Mouse (Mus musculus) liver, adult 2 months (tissue): Measurements from ENCODE around the gene Ddx19b. TPM values are rescaled to one million over a fixed set of nuclear protein-coding genes. Genes with fewer than 3 reads are reported as not detected.

Experiments
- DNase-seq: peaks from one replicate; pipeline ENCODE4 v3.0.0-alpha.2; 2011; ENCODE audit warnings: low read depth, low spot score; ENCODE audit errors: extremely low read depth
- H3K27ac ChIP-seq: fragments of 200-500 bp; replicated peaks from 2 replicates; pipeline ENCODE4 v1.5.1; 2012; ENCODE audit warnings: low read depth, mild to moderate bottlenecking, control low read depth, inconsistent platforms, low read length; ENCODE audit not compliant: insufficient read depth
- H3K27me3 ChIP-seq: fragments of 200-500 bp; 2 replicates; pipeline ENCODE4 v1.6.1; 2012; ENCODE audit warnings: mild to moderate bottlenecking, moderate library complexity, low read length, inconsistent platforms; ENCODE audit not compliant: control insufficient read depth, insufficient read depth
- H3K36me3 ChIP-seq: fragments of 200-500 bp; 2 replicates; pipeline ENCODE4 v1.6.1; 2012; ENCODE audit warnings: low read length, inconsistent platforms; ENCODE audit not compliant: control insufficient read depth, insufficient read depth
- H3K4me1 ChIP-seq: fragments of 200-500 bp; 2 replicates; pipeline ENCODE4 v1.6.1; 2011; ENCODE audit warnings: low read length; ENCODE audit not compliant: control insufficient read depth, insufficient read depth
- H3K4me3 ChIP-seq: fragments of 200-500 bp; 2 replicates; pipeline ENCODE4 v1.5.1; 2011; ENCODE audit warnings: low read depth, mild to moderate bottlenecking, control low read depth, low read length, moderate library complexity; ENCODE audit not compliant: insufficient read depth
- H3K79me2 ChIP-seq: fragments of 200-500 bp; 2 replicates; pipeline ENCODE4 v1.6.1; 2012; ENCODE audit warnings: inconsistent platforms, mild to moderate bottlenecking, low read length, moderate library complexity; ENCODE audit not compliant: control insufficient read depth, insufficient read depth
- H3K9ac ChIP-seq: fragments of 200-500 bp; 2 replicates; pipeline ENCODE4 v1.6.1; 2012; ENCODE audit warnings: low read depth, mild to moderate bottlenecking, control low read depth, inconsistent platforms, low read length
- CTCF ChIP-seq: fragments of 200-500 bp; IDR thresholded peaks from 2 replicates; pipeline ENCODE4 v1.5.1; 2011; ENCODE audit warnings: low read depth, low read length, control low read depth
- POLR2A ChIP-seq: fragments of 200-500 bp; IDR thresholded peaks from 2 replicates; pipeline ENCODE4 v1.6.1; 2011; ENCODE audit warnings: low read length, control low read depth; ENCODE audit not compliant: insufficient read depth; ENCODE audit errors: extremely low read depth
- WGBS: fragments of 180-500 bp; shearing (Covaris S2); methylation state at CpG from one replicate; pipeline ENCODE4 v1.1.7; 2018; 5-methylcytosine and 5-hydroxymethylcytosine counted together
- polyA plus RNA-seq: library from polyadenylated mRNA; depleted of rRNA; stranded (reverse); fragments of >200 nt; gene quantifications from 2 replicates; pipeline ENCODE4 v1.2.3, GENCODE M21; 2012
- total RNA-seq: library from RNA; depleted of rRNA; stranded (reverse); fragments of >200 nt; gene quantifications from 2 replicates; pipeline ENCODE4 v1.2.3, GENCODE M21; 2014

Gene Ddx19b
- total and polyA plus RNA-seq, 2 experiments, result 3.4 to 5.8 TPM

DNA sequence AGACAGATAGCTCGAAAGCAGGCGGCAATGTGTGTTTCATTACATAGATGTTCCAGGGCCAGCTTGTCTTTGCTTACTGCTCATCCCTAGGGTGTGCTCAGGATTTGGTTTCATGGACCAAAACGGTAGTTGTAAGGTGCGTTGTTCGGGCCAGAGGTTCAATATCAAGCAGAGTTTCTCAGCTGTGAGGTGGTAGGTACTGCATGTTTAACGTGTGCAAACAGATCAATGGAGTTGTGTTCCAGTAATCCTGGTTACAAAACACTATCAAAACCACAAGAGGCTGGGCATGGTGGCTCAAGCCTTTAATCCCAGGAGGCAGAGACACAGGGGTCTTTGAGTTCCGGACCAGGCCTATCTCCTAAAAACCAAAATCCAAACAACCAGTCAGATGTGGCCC, 17.6 kb upstream of the Ddx19b start:
- H3K79me2 ChIP-seq, result no peaks in the 10 kb centered on the region
- H3K27ac ChIP-seq, result 0 out of 2 replicates have a peak overlapping the region, but pooled peaks have one; percentile 2
- no peak overlapping the region for H3K9ac ChIP-seq
- peaks cover 16% of the 10 kb centered on the region for H3K4me1 ChIP-seq
- H3K36me3 ChIP-seq, result peaks cover 90% of the 10 kb centered on the region
- no peak overlapping the region for H3K4me3 ChIP-seq
- no peaks in the 10 kb centered on the region for H3K27me3 ChIP-seq
- DNase-seq, result peak; percentile 74
- 37% methylated on average over 7 of the region's 7 CpGs for WGBS
- TF ChIP-seq POLR2A, result no peak
- no peak for TF ChIP-seq CTCF

DNA sequence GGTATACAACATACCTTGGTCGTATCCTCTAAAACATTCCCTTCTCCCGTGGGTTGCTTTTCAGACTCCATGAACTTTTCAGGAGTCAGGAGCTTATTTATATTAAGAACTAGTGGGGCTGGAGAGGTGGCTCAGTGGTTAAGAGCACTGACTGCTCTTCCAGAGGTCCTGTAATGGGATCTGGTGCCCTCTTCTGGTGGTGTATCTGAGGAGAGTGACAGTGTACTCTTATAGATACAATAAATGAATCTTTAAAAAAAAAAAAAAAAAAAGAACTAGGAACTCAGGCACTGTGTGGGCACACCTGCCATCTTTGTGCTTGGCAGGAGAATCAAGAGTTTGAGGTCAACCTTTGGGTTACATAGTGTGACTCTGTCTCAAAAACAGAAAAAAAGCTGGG, 17.1 kb upstream of the Ddx19b start:
- no peak for TF ChIP-seq CTCF
- no peak for TF ChIP-seq POLR2A
- Histone ChIP-seq H3K27me3 (no peaks in the 10 kb centered on the region), H3K4me1 (peaks cover 16% of the 10 kb centered on the region), H3K36me3 (peaks cover 88% of the 10 kb centered on the region), H3K4me3 (no peak overlapping the region), H3K79me2 (no peaks in the 10 kb centered on the region), H3K27ac (no peak overlapping the region), H3K9ac (no peak overlapping the region)
- 81% methylated on average over 2 of the region's 2 CpGs for WGBS
- peak; percentile 33 for DNase-seq

DNA sequence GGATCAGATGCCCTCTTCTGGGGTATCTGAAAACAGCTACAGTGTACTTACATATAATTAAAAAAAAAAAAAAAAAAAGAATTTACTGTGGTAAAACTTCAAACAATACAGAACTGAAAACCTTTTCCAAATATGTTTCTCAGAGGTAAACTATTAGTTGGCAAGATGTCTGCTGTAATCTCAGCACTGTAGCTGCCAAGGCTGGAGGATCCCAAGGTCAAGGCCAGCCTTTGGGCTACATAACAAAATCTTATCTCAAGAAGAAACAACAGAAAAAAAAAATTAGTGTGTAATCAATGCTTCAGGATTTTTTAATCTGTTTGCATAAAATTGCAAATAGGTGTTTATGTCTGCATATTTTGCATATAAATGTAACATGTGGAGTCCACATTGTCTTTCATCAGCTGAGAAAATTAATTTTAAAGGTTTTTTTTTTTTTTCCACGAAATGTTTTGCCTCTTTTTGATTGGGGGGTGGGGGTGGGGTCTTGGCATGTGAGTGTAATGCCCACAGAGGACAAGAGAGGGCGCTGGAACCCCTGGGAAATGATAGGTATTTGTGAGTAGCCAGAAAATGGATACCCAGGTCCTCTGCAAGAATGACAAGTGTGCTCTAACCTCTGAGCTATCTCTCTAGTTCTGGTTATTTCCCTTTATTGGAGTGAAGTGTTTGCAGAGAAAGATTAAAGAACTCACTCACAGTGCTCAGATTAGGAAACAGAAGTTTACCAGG, 12.6 kb upstream of the Ddx19b start:
- Histone ChIP-seq H3K36me3 (peaks cover 87% of the 10 kb centered on the region), H3K9ac (no peak overlapping the region), H3K4me3 (no peak overlapping the region), H3K79me2 (no peaks in the 10 kb centered on the region; the same call in 1 of the 2 replicates), H3K4me1 (peaks cover 6% of the 10 kb centered on the region), H3K27me3 (no peaks in the 10 kb centered on the region), H3K27ac (no peak overlapping the region)
- WGBS, result 15% methylated on average over 2 of the region's 2 CpGs
- TF ChIP-seq CTCF, result peak; percentile 41
- TF ChIP-seq POLR2A, result no peak
- DNase-seq, result peak; percentile 81

DNA sequence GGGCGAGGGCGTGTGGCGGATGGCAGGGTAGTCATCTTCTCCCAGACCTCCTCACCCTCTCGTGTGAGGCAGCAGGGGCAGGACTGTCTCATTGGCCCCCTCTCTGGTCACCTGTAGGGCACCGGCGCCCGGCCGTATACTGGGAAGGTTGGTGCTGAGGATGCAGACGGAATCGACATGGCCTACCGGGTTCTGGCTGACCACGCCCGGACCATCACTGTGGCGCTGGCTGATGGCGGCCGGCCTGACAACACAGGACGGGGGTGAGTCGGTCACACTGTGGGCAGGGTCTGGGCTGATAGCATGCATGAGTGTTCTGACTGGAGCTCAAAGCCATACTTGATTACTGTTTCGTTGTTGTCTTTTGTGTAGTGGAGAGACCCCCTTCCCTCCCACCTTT, 11.0 kb upstream of the Ddx19b start:
- Histone ChIP-seq H3K79me2 (no peaks in the 10 kb centered on the region; the same call in 1 of the 2 replicates), H3K9ac (no peak overlapping the region), H3K36me3 (peaks cover 85% of the 10 kb centered on the region), H3K27ac (no peak overlapping the region), H3K4me1 (no peaks in the 10 kb centered on the region), H3K4me3 (no peak overlapping the region), H3K27me3 (no peaks in the 10 kb centered on the region)
- no peak for DNase-seq
- 97% methylated on average over 19 of the region's 19 CpGs for WGBS
- no peak for TF ChIP-seq CTCF
- no peak for TF ChIP-seq POLR2A

DNA sequence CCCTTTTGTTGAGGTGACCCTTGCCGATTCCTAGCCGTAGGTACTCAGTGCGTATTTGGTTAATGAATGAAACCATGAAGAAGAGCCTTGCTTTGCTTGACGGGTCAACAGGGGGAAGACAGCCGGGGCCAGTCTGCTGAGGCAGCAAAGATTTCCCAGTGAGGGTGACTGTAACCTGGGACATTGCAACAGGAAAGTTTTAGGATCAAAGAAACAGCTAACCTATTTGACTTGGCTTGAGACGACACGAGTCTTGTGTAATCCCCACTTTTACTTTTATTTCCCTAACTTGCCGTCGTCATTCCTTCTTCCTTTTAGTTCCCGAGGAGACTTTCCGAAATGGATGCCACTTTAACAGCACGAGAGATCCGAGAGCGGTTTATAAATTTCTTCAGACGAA, 5.0 kb upstream of the Ddx19b start:
- Histone ChIP-seq H3K9ac (peak overlapping the region; percentile 65), H3K79me2 (peaks cover 3% of the 10 kb centered on the region; the same call in 1 of the 2 replicates), H3K4me1 (peaks cover 13% of the 10 kb centered on the region), H3K27ac (peak overlapping the region; percentile 83), H3K36me3 (peaks cover 35% of the 10 kb centered on the region), H3K27me3 (no peaks in the 10 kb centered on the region), H3K4me3 (peak overlapping the region; percentile 61)
- DNase-seq, result peak; percentile 92
- no peak for TF ChIP-seq CTCF
- TF ChIP-seq POLR2A, result no peak
- WGBS, result 33% methylated on average over 15 of the region's 15 CpGs

DNA sequence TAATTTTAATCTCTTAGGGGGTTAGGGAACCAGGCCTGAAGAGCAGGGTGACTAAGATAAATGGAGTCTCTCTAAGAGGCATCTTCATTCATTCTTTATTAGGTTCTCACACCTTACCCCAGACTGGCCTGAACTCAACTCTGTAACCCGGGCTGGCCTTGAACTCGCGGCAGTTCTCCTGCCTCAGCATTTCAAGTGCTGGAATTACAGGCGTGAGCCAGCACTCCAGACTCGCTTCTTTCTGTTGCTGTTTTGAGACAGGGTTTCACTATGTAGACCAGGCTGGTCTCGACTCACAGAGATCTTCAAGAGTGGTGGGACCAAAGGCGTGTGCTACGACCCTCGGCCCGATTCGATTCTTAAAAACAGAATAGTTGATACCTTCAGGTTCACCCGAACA, 2.7 kb upstream of the Ddx19b start:
- H3K27me3 ChIP-seq, result no peaks in the 10 kb centered on the region
- peaks cover 16% of the 10 kb centered on the region for H3K36me3 ChIP-seq
- H3K79me2 ChIP-seq, result peaks cover 3% of the 10 kb centered on the region; the same call in 1 of the 2 replicates
- 7% methylated on average over 12 of the region's 12 CpGs for WGBS
- peak overlapping the region; percentile 94 for H3K27ac ChIP-seq
- peak; percentile 54 for DNase-seq
- peak overlapping the region; percentile 85 for H3K9ac ChIP-seq
- H3K4me1 ChIP-seq, result peaks cover 13% of the 10 kb centered on the region
- peak overlapping the region; percentile 83 for H3K4me3 ChIP-seq
- TF ChIP-seq POLR2A, result no peak
- TF ChIP-seq CTCF, result no peak
